Mouse (Mus musculus): ENCODE data around the gene Tmub2. TPM values are rescaled to one million over a fixed set of nuclear protein-coding genes. Genes with fewer than 3 reads are reported as not detected.

Gene Tmub2
- total and polyA plus RNA-seq, 3 experiments = 27.0 to 32.9 (median 31.0) TPM

DNA sequence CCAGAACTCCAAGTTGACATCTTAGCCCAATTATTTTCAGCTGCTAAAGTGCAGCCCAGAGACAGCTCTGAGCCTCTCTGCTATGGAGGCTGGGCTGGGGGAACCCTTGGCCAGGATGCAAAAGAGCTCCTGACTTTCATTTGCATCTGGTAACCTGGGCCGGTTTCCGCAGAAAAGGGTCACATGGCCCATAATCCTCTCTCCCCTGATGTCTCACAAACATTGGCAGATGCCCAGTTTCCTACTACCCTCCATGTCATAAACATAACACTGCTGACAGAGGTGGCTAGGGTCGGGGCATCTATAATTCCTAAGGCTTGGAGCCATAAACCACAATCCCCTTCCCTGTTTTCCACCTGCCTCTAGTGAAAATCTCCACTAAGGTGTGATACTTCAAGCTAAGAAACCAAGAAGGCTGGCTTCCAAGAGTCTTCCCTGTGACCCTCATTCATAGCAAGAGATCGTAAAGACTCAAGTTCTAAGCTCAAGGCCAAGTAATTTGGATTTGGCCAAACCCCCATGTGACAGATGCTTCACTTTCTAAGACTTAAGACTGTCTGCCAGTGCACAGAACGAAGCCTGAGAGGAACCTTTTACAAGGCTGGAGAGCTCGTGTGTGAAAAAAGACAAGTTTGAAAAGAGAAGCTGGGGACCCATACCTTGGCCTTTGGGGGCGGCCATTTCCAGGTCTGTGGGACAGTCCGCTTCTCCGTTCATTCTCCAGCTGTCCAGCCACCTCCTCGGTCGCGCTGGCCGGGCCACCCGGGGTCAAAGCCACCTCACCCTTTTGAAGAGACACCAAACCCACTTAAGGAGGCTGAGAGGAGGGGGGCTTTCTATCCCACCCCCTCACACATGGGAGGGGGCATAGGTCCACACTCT, 31.2 kb downstream of the Tmub2 start:
- DNase-seq (ENCODE audit: extremely low read depth) = peak; percentile 92
- Histone ChIP-seq H3K27me3 (replicated peaks) (no peaks in the 10 kb centered on the region), H3K9me3 (replicated peaks; ENCODE audit: low read length) (no peaks in the 10 kb centered on the region), H3K4me2 (ENCODE audit: insufficient read depth, low read depth, poor library complexity, severe bottlenecking) (peak overlapping the region; percentile 61), H3K4me3 (replicated peaks in 1 of 3; ENCODE audit: low read depth in 2 of 3, low read length in 2 of 3, poor library complexity in 1 of 3) (peak overlapping the region; percentile 65 to 78 (median 75)), H3K27ac (ENCODE audit: insufficient read depth, low read depth) (peak overlapping the region; percentile 74), H3K4me1 (ENCODE audit: control insufficient read depth in 1 of 2, insufficient read depth in 2 of 2) (peaks cover 15 to 51% of the 10 kb centered on the region in 2 experiments), H3K36me3 (replicated peaks in 1 of 2; ENCODE audit: control insufficient read depth in 1 of 2, insufficient read depth in 1 of 2, low read length in 1 of 2) (peaks cover 39 to 44% of the 10 kb centered on the region in 2 experiments), H3K79me2 (replicated peaks; ENCODE audit: control insufficient read depth, extremely low read depth, insufficient read depth, poor library complexity, severe bottlenecking) (peaks cover 42% of the 10 kb centered on the region), H3K9ac (ENCODE audit: insufficient read depth, low read depth) (peak overlapping the region; percentile 65)
- in situ Hi-C loops (cut with MboI; ENCODE audit: low pct_ligation_motif_present, low pct_unique_long_range_greater_than_20kb, low sequenced_read_pairs) (no loop called here), dilution Hi-C loops (cut with MboI; ENCODE audit: extremely low pct_ligation_motif_present, extremely low pct_unique_long_range_greater_than_20kb, low sequenced_read_pairs) (loop anchor here (25.0 kb wide), 1 partner anchor 96 kb away; the partner anchor contains the start of gene Slc25a39)
- TF ChIP-seq ZNF384 (IDR thresholded peaks at IDR 0.05; ENCODE audit: low read depth, low read length) = peak; percentile 52; the same call in 1 of the 2 replicates
- no peak; the same call in 1 of the 2 replicates for TF ChIP-seq HCFC1 (IDR thresholded peaks at IDR 0.05; ENCODE audit: low read depth, low read length)
- TF ChIP-seq PAX5 (IDR thresholded peaks at IDR 0.05; ENCODE audit: low read length) = no peak
- TF ChIP-seq EP300 (IDR thresholded peaks at IDR 0.05; ENCODE audit: low read length) = peak; percentile 36; the same call in 1 of the 2 replicates
- TF ChIP-seq ETS1 (conservative IDR thresholded peaks at IDR 0.05; ENCODE audit: low read depth, low read length) = peak; percentile 83
- TF ChIP-seq POLR2A (IDR thresholded peaks at IDR 0.05; ENCODE audit: low read depth, low read length) = peak; percentile 74
- TF ChIP-seq NRF1 (IDR thresholded peaks at IDR 0.05; ENCODE audit: low read depth, low read length) = 0 out of 2 replicates have a peak, but pooled peaks have one; percentile 27
- TF ChIP-seq CHD1 (IDR thresholded peaks at IDR 0.05; ENCODE audit: low read depth, low read length) = peak; percentile 73
- peak; percentile 41; the same call in 1 of the 2 replicates for TF ChIP-seq TCF12 (IDR thresholded peaks at IDR 0.05; ENCODE audit: low read depth, low read length)
- TF ChIP-seq CHD2 (IDR thresholded peaks at IDR 0.05; ENCODE audit: low read length) = peak; percentile 76
- peak; percentile 95 for TF ChIP-seq SIN3A (IDR thresholded peaks at IDR 0.05; ENCODE audit: low read length)
- TF ChIP-seq CTCF (conservative IDR thresholded peaks at IDR 0.05 in 1 of 2, IDR thresholded peaks at IDR 0.05 in 1 of 2; ENCODE audit: low read depth in 2 of 2, low read length in 2 of 2) = no peak
- peak; percentile 68; the same call in 1 of the 2 replicates for TF ChIP-seq IRF4 (IDR thresholded peaks at IDR 0.05; ENCODE audit: low read depth, low read length)
- TF ChIP-seq BHLHE40 (IDR thresholded peaks at IDR 0.05; ENCODE audit: low read depth, low read length) = peak; percentile 88
- 0 out of 2 replicates have a peak, but pooled peaks have one; percentile 13 for TF ChIP-seq KAT2A (IDR thresholded peaks at IDR 0.05; ENCODE audit: insufficient replicate concordance, low read length)
- no peak for TF ChIP-seq ZKSCAN1 (IDR thresholded peaks at IDR 0.05; ENCODE audit: borderline replicate concordance, low read depth, low read length)
- 0 out of 2 replicates have a peak, but pooled peaks have one; percentile 47 for TF ChIP-seq UBTF (IDR thresholded peaks at IDR 0.05; ENCODE audit: low read depth, low read length)
- TF ChIP-seq ZMIZ1 (IDR thresholded peaks at IDR 0.05; ENCODE audit: low read depth, low read length) = 0 out of 2 replicates have a peak, but pooled peaks have one; percentile 23
- peak; percentile 92 for TF ChIP-seq USF1 (IDR thresholded peaks at IDR 0.05; ENCODE audit: low read depth, low read length)
- TF ChIP-seq RCOR1 (conservative IDR thresholded peaks at IDR 0.05; ENCODE audit: low read depth, low read length) = no peak
- no peak for TF ChIP-seq E2F4 (IDR thresholded peaks at IDR 0.05; ENCODE audit: insufficient replicate concordance, low read depth, low read length)
- TF ChIP-seq TBP (conservative IDR thresholded peaks at IDR 0.05; ENCODE audit: low read depth, low read length) = peak; percentile 86
- TF ChIP-seq ELF1 (IDR thresholded peaks at IDR 0.05; ENCODE audit: low read depth, low read length) = peak; percentile 74
- TF ChIP-seq ZC3H11A (IDR thresholded peaks at IDR 0.05; ENCODE audit: low read depth, low read length) = no peak
- TF ChIP-seq MAX (IDR thresholded peaks at IDR 0.05; ENCODE audit: low read length) = peak; percentile 89
- TF ChIP-seq NELFE (IDR thresholded peaks at IDR 0.05; ENCODE audit: low read depth, low read length) = peak; percentile 48; the same call in 1 of the 2 replicates
- peak; percentile 87 for TF ChIP-seq MXI1 (IDR thresholded peaks at IDR 0.05; ENCODE audit: low read depth, low read length)
- TF ChIP-seq USF2 (conservative IDR thresholded peaks at IDR 0.05; ENCODE audit: low read depth, low read length) = peak; percentile 88
- TF ChIP-seq MAZ (IDR thresholded peaks at IDR 0.05; ENCODE audit: low read depth, low read length) = peak; percentile 83; the same call in 1 of the 2 replicates
- TF ChIP-seq JUND (conservative IDR thresholded peaks at IDR 0.05; ENCODE audit: low read depth, low read length) = 0 out of 2 replicates have a peak, but pooled peaks have one; percentile 37
- TF ChIP-seq MYC (IDR thresholded peaks at IDR 0.05; ENCODE audit: low read depth, low read length) = peak; percentile 82
- TF ChIP-seq RAD21 (IDR thresholded peaks at IDR 0.05; ENCODE audit: low read depth, low read length) = no peak
- TF ChIP-seq POLR2AphosphoS2 (IDR thresholded peaks at IDR 0.05; ENCODE audit: low read depth, low read length) = peak; percentile 73; the same call in 1 of the 2 replicates
- TF ChIP-seq MEF2A (IDR thresholded peaks at IDR 0.05; ENCODE audit: borderline replicate concordance, low read depth, low read length) = peak; percentile 51; the same call in 1 of the 2 replicates

Measured in CH12.LX (cell line).